14 mouse cellular contexts compared by ENCODE assay signal in the genomic region with DNA sequence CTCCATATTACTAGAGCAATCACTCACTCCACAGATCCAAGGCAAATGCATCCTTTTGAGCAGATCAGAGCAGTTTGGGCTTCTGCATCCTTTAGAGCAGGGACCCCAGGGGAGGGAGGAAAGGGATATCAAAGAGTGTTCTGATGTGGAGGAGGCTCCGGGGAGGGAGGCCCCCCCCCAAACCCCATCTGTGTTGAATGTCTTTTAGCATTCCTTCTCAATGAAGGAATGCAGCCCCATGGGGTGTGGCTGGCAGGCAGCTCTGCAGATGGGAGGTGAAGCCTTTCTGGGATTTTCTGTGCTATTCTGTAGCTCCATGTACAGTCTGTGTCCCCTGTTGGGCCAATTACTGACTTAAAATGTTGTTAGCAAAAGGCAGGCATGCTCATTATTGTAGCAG.
DNase-seq lines count a peak whose midpoint lies in the region; ATAC-seq and TF ChIP-seq lines count a peak whose summit lies in the region.
"Had no signal": no experiment of that assay in that cellular context is flagged by ENCODE, and none has a peak within 500 bp of the region (broad histone marks: within the 10 kb centered on the region; RNA-seq: fewer than 3 reads in every experiment).

No protein-coding gene starts in this region.

- H3K27me3 ChIP-seq in embryonic facial prominence, embryonic 11.5 days (ENCODE audit: control insufficient read depth, insufficient read depth, low read length), result no peaks in the 10 kb centered on the region
- peaks cover 3% of the 10 kb centered on the region; the same call in 1 of the 2 replicates for H3K27me3 ChIP-seq in hindbrain, embryonic 12.5 days
- H3K27me3 ChIP-seq in midbrain, embryonic 16.5 days (ENCODE audit: control insufficient read depth, insufficient read depth, low read depth, low read length), result no peaks in the 10 kb centered on the region

- H3K9me3 ChIP-seq in embryonic facial prominence, embryonic 11.5 days (replicated peaks; ENCODE audit: control insufficient read depth, low read length), result no peaks in the 10 kb centered on the region
- H3K9me3 ChIP-seq in hindbrain, embryonic 12.5 days (replicated peaks), result no peaks in the 10 kb centered on the region; the same call in 1 of the 2 replicates
- no peaks in the 10 kb centered on the region for H3K9me3 ChIP-seq in midbrain, embryonic 16.5 days (replicated peaks; ENCODE audit: control insufficient read depth, low read length, poor library complexity, severe bottlenecking)

- H3K4me1 ChIP-seq in embryonic facial prominence, embryonic 11.5 days (ENCODE audit: control insufficient read depth, insufficient read depth, low read length), result no peaks in the 10 kb centered on the region
- H3K4me1 ChIP-seq in hindbrain, embryonic 12.5 days, result peaks cover 19% of the 10 kb centered on the region
- peaks cover 15% of the 10 kb centered on the region for H3K4me1 ChIP-seq in midbrain, embryonic 16.5 days (ENCODE audit: control insufficient read depth, insufficient read depth, low read length)

- H3K4me2 ChIP-seq in embryonic facial prominence, embryonic 11.5 days (ENCODE audit: low read depth, low read length), result no peak overlapping the region
- no peak overlapping the region for H3K4me2 ChIP-seq in hindbrain, embryonic 12.5 days (replicated peaks)
- no peak overlapping the region for H3K4me2 ChIP-seq in midbrain, embryonic 16.5 days (ENCODE audit: low read length)

- WGBS in embryonic facial prominence, embryonic 11.5 days, result 10% methylated on average over 1 of the region's 1 CpGs
- WGBS in hindbrain, embryonic 12.5 days, result 0% methylated on average over 1 of the region's 1 CpGs
- WGBS in midbrain, embryonic 16.5 days, result 0% methylated on average over 1 of the region's 1 CpGs

- no peaks in the 10 kb centered on the region for H3K36me3 ChIP-seq in embryonic facial prominence, embryonic 11.5 days (replicated peaks; ENCODE audit: control insufficient read depth, insufficient read depth, low read depth, low read length)
- H3K36me3 ChIP-seq in hindbrain, embryonic 12.5 days, result no peaks in the 10 kb centered on the region
- H3K36me3 ChIP-seq in midbrain, embryonic 16.5 days (ENCODE audit: control insufficient read depth, insufficient read depth, low read length), result no peaks in the 10 kb centered on the region
- H3K36me3 ChIP-seq: G1E had no signal

- no peak for TF ChIP-seq CTCF in left cerebral cortex, adult 2 months (IDR thresholded peaks at IDR 0.05)

- H3K4me3 ChIP-seq in embryonic facial prominence, embryonic 11.5 days (ENCODE audit: low read depth, low read length), result no peak overlapping the region
- H3K4me3 ChIP-seq in hindbrain, embryonic 12.5 days, result no peak overlapping the region
- no peak overlapping the region for H3K4me3 ChIP-seq in midbrain, embryonic 16.5 days (ENCODE audit: low read depth, low read length)
- no peak overlapping the region for H3K4me3 ChIP-seq in left cerebral cortex, adult 2 months

- DNase-seq in gastrocnemius, postnatal 14 days, result peak; percentile 27
- no peak for DNase-seq in gastrocnemius, postnatal 25 days
- DNase-seq in embryonic facial prominence, embryonic 11.5 days (ENCODE audit: low spot score), result peak; percentile 27
- no peak for DNase-seq in cerebellum, adult 11-12 months
- DNase-seq in frontal cortex, postnatal 36 days (ENCODE audit: low spot score in 2 of 2), result no peak
- DNase-seq in left cerebral cortex, adult 2 months (ENCODE audit: extremely low spot score in 1 of 2, low spot score in 2 of 2), result no peak
- DNase-seq: B cell, adult 2 months; heart, postnatal 4 days; kidney, adult 8-10 months had no signal

- no peak overlapping the region for H3K9ac ChIP-seq in embryonic facial prominence, embryonic 11.5 days (replicated peaks; ENCODE audit: low read length)
- H3K9ac ChIP-seq in hindbrain, embryonic 12.5 days, result no peak overlapping the region
- H3K9ac ChIP-seq in midbrain, embryonic 16.5 days (ENCODE audit: low read depth, low read length), result no peak overlapping the region

- ATAC-seq in embryonic facial prominence, embryonic 11.5 days (replicated peaks; ENCODE audit: insufficient number of reproducible peaks, low FRiP score, low TSS enrichment, low read depth), result 0 out of 2 replicates have a peak, but pooled peaks have one; percentile 42
- ATAC-seq in hindbrain, embryonic 12.5 days (ENCODE audit: low FRiP score), result no peak
- ATAC-seq in midbrain, embryonic 16.5 days, result peak; percentile 69; the same call in 1 of the 2 replicates
- ATAC-seq: lung, postnatal 0 days had no signal

- H3K27ac ChIP-seq in embryonic facial prominence, embryonic 11.5 days (replicated peaks; ENCODE audit: low read depth, low read length), result no peak overlapping the region
- peak overlapping the region; percentile 61; the same call in 1 of the 2 replicates for H3K27ac ChIP-seq in hindbrain, embryonic 12.5 days
- H3K27ac ChIP-seq in midbrain, embryonic 16.5 days (ENCODE audit: low read length), result peak overlapping the region; percentile 4
- H3K27ac ChIP-seq in left cerebral cortex, adult 2 months, result no peak overlapping the region
- H3K27ac ChIP-seq: stomach, postnatal 0 days had no signal

- intact Hi-C loops in gastrocnemius, postnatal 14 days (cut with DNase I; ENCODE audit: low total_unique reads), result no loop called here
- intact Hi-C loops in left cerebral cortex, adult 2 months (cut with DNase I), result no loop called here

Comparison
In these comparisons a context has a peak if more than half of its experiments do, and no peak if none do; other contexts are left out.
1. DNase-seq: peak in gastrocnemius, postnatal 14 days (single experiment) and embryonic facial prominence, embryonic 11.5 days (single experiment); none in gastrocnemius, postnatal 25 days (single experiment), cerebellum, adult 11-12 months (single experiment), frontal cortex, postnatal 36 days (0 of 2) and left cerebral cortex, adult 2 months (0 of 2).
2. H3K27ac ChIP-seq: peak in hindbrain, embryonic 12.5 days (single experiment) and midbrain, embryonic 16.5 days (single experiment); none in embryonic facial prominence, embryonic 11.5 days (single experiment) and left cerebral cortex, adult 2 months (single experiment).